Mouse (Mus musculus) lung, adult 2 months (tissue): ENCODE results near the gene Amacr. TPM values are rescaled to one million over a fixed set of nuclear protein-coding genes. Genes with fewer than 3 reads are reported as not detected.
A peak's percentile ranks its signal among the peaks of the same experiment; 100 is the strongest.

Experiments used
- DNase-seq: peaks from one replicate; pipeline ENCODE4 v3.0.0; 2022
- H3K4me1 ChIP-seq: fragments of 200-500 bp; 2 replicates; pipeline ENCODE4 v1.6.1; 2011; ENCODE audit warnings: low read length; ENCODE audit not compliant: control insufficient read depth, insufficient read depth
- H3K4me3 ChIP-seq: fragments of 200-500 bp; replicated peaks from 2 replicates; pipeline ENCODE3; 2011; ENCODE audit warnings: low read depth, mild to moderate bottlenecking, control low read depth, low read length; ENCODE audit errors: extremely low read depth
- CTCF ChIP-seq: fragments of 200-500 bp; IDR thresholded peaks from 2 replicates; pipeline ENCODE4 v1.5.1; 2011; ENCODE audit warnings: mild to moderate bottlenecking, low read length, control low read depth; ENCODE audit not compliant: insufficient read depth
- POLR2A ChIP-seq: fragments of 200-500 bp; IDR thresholded peaks from 2 replicates; pipeline ENCODE4 v1.6.1; 2011; ENCODE audit warnings: low read depth, mild to moderate bottlenecking, control low read depth, low read length, borderline replicate concordance; ENCODE audit errors: extremely low read depth
- WGBS: fragments of 180-500 bp; shearing (Covaris S2); methylation state at CpG from one replicate; pipeline ENCODE4 v1.1.7; 2018; 5-methylcytosine and 5-hydroxymethylcytosine counted together
- polyA plus RNA-seq: library from polyadenylated mRNA; depleted of rRNA; stranded (reverse); fragments of >200 nt; gene quantifications from 2 replicates; pipeline ENCODE4 v1.2.3, GENCODE M21; 2012

Amacr gene
- polyA plus RNA-seq, 1 experiment = 6.9 TPM

DNA sequence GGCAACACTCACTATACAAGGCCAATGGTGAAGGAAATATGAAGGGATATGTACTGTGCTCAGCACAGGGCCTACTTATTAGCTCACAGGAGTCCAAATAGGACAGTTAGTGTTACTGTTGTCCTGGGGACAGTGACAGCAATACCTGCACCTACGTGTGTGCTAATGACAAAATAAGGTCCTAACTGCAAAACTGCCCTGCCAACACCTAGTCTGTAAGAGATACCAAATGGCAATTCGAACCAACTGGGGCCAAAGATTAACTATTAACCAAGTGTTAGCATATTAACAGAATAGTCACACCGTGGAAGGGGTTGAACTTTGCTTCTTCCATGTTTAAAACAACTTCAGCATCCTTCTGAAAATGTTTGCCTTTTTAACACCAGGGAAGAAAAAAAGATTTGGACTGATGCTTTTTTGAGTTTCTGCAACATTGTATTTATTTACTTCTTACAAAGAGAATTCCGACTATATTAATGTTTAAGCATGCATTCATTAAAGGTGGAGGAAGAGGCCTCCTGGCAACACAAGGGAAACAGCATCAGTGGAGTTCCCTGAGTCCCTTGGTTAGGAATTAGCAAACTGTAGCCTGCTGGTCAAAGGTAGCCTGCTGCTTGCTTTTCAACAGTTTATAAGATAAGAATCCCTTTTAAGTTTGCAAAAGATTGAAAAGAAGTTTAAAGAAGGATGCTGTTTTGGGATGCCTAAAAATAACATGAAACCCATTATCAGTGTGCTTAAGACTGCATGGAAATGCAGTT is 45.4 kb downstream of the Amacr start:
- 61% methylated on average over 4 of the region's 4 CpGs for WGBS
- DNase-seq = no peak
- Histone ChIP-seq H3K4me1 (no peaks in the 10 kb centered on the region), H3K4me3 (no peak overlapping the region)
- TF ChIP-seq POLR2A (no peak), CTCF (no peak)

DNA sequence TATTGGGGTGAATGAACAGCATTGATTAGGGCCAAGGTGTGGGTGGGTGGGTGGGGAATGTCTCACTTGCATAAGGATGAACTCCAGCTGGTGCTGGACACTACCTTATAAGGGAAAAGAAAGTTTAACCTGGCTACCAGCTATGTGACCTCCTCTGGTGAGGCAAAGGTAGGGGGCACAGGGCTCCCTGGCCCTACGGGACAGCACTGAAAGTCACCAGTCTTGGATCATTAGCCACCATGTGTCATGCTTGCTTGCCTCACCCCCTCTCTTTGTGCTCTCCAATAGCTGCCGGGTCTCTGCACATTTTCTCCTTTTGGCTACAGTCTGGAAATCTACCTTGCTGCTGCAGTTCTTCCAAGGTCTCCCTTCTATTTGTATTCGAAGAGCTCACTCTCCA is 48.6 kb downstream of the Amacr start:
- DNase-seq = no peak
- 81% methylated on average over 3 of the region's 3 CpGs for WGBS

GRCm38 (mm10) chr15:11035947-11036474 is 54.5 kb downstream of the Amacr start:
- DNase-seq = no peak

More for the DNA sequence above, 48.6 kb downstream of the Amacr start:
- TF ChIP-seq POLR2A (no peak), CTCF (no peak)
- no peak overlapping the region for H3K4me3 ChIP-seq
- no peaks in the 10 kb centered on the region for H3K4me1 ChIP-seq

GRCm38 (mm10) chr15:11036535-11037375 is 55.2 kb downstream of the Amacr start:
- no peaks in the 10 kb centered on the region for H3K4me1 ChIP-seq
- TF ChIP-seq POLR2A = no peak
- DNase-seq = no peak
- 2% methylated on average over 49 of the region's 49 CpGs for WGBS
- H3K4me3 ChIP-seq = no peak overlapping the region

More at GRCm38 (mm10) chr15:11035947-11036474, 54.5 kb downstream of the Amacr start:
- WGBS = 6% methylated on average over 34 of the region's 34 CpGs
- TF ChIP-seq CTCF (no peak), POLR2A (no peak)
- H3K4me1 ChIP-seq = no peaks in the 10 kb centered on the region
- H3K4me3 ChIP-seq = no peak overlapping the region

GRCm38 (mm10) chr15:11037376-11037695 is 55.8 kb downstream of the Amacr start:
- TF ChIP-seq CTCF (no peak), POLR2A (no peak)
- Histone ChIP-seq H3K4me1 (no peaks in the 10 kb centered on the region), H3K4me3 (no peak overlapping the region)
- WGBS = 3% methylated on average over 8 of the region's 8 CpGs
- DNase-seq = no peak

DNA sequence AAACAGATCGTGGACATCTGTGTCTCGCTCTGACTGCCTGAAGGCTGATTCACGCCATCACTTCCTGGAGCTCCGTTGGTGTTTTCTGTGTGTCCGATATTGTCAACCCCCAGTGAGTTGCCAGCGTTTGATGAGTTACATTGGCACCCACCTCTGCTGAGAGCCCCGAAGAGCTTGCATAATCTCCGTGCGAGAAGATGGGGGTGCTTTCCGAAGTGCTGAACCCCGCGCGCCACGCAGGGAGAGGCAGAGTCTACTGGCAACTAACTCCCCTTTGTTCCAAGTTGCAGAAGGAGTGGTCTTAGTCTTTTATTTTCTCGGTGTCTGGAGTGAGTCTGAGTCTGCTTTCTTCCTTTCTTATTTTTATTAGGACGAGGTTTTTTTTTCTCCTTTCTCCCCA is 56.2 kb downstream of the Amacr start, which contains the start of gene Rxfp3:
Gene Rxfp3 (minus strand): TSS at position 281 of the 400 bp plus-strand sequence.
- Histone ChIP-seq H3K4me1 (no peaks in the 10 kb centered on the region), H3K4me3 (no peak within 1 kb of the TSS)
- TF ChIP-seq CTCF (no peak), POLR2A (no peak)
- 2% methylated on average over 16 of the region's 16 CpGs for WGBS
- no peak for DNase-seq

GRCm38 (mm10) chr15:11038476-11038875 is 56.9 kb downstream of the Amacr start:
- WGBS = 2% methylated on average over 12 of the region's 12 CpGs
- no peaks in the 10 kb centered on the region for H3K4me1 ChIP-seq
- DNase-seq = peak; percentile 21
- TF ChIP-seq CTCF (peak; percentile 24; the same call in 1 of the 2 replicates), POLR2A (no peak)
- no peak overlapping the region for H3K4me3 ChIP-seq

DNA sequence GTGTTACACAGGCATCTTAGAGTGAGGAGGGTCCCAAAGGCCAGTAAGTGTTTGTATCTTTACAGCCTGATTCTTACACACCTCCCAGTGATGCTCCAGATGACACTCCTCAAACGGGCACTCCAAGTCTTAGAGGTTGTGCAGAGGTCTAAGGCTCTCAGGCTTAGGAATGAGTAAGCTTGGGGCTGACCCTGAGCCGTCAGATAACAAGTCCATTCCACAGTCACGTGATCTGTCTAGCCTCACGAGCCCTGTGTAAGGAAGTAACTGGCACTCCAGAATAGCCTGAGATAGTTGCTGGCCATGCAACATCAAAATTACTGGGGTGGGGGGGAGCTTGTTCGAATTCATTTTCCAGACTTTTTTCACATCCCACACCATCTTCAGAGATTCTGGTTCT is 58.5 kb downstream of the Amacr start:
- no peak for DNase-seq
- 32% methylated on average over 5 of the region's 5 CpGs for WGBS
- H3K4me1 ChIP-seq = no peaks in the 10 kb centered on the region
- no peak overlapping the region for H3K4me3 ChIP-seq
- TF ChIP-seq CTCF = no peak

- 56% methylated on average over 2 of the region's 2 CpGs for WGBS
- no peak for TF ChIP-seq CTCF
- TF ChIP-seq POLR2A = no peak
- DNase-seq = no peak
- no peaks in the 10 kb centered on the region for H3K4me1 ChIP-seq
- H3K4me3 ChIP-seq = no peak overlapping the region
These were observed 59.7 kb downstream of the Amacr start for GRCm38 (mm10) chr15:11041229-11041628.
